Mouse (Mus musculus) hindbrain, postnatal 0 days (tissue): ENCODE results near the gene Foxm1. TPM values are rescaled to one million over a fixed set of nuclear protein-coding genes. Genes with fewer than 3 reads are reported as not detected.
"Not testable (repeated sequence)": the region's sequence is repeated elsewhere in the genome, so short reads cannot be mapped to it uniquely, and the experiment has no call there.

Experiments
- ATAC-seq: fragments of 200-750 bp; cut with Nextera tagmentation; 2 replicates; pipeline ENCODE4 v1.8.0; 2017; ENCODE audit warnings: mild to moderate bottlenecking, moderate TSS enrichment, moderate library complexity
- DNase-seq: peaks from one replicate; pipeline ENCODE4 v3.0.0-alpha.2; 2015; ENCODE audit warnings: low spot score
- H3K27ac ChIP-seq: fragments of 300-500 bp; sonication (generic); 2 replicates; pipeline ENCODE4 v1.5.1; 2014; ENCODE audit warnings: mild to moderate bottlenecking
- H3K27me3 ChIP-seq: fragments of 300-500 bp; sonication (generic); 2 replicates; pipeline ENCODE4 v1.6.1; 2014; ENCODE audit warnings: low read length, mixed read lengths; ENCODE audit not compliant: insufficient read depth
- H3K36me3 ChIP-seq: fragments of 300-500 bp; sonication (generic); 2 replicates; pipeline ENCODE4 v1.6.1; 2014; ENCODE audit warnings: low read length, mixed read lengths; ENCODE audit not compliant: insufficient read depth
- H3K4me1 ChIP-seq: fragments of 300-500 bp; sonication (generic); 2 replicates; pipeline ENCODE4 v1.6.1; 2014; ENCODE audit warnings: antibody characterized with exemption, low read length, mixed read lengths; ENCODE audit not compliant: insufficient read depth
- H3K4me2 ChIP-seq: fragments of 300-500 bp; sonication (generic); 2 replicates; pipeline ENCODE4 v1.6.1; 2014; ENCODE audit warnings: low read depth, mild to moderate bottlenecking, low read length, moderate library complexity, mixed read lengths
- H3K4me3 ChIP-seq: fragments of 300-500 bp; sonication (generic); 2 replicates; pipeline ENCODE4 v1.5.1; 2014; ENCODE audit warnings: low read length
- H3K9ac ChIP-seq: fragments of 300-500 bp; sonication (generic); replicated peaks from 2 replicates; pipeline ENCODE4 v1.6.1; 2014; ENCODE audit warnings: mild to moderate bottlenecking, low read length, moderate library complexity, mixed read lengths
- H3K9me3 ChIP-seq: fragments of 300-500 bp; sonication (generic); 2 replicates; pipeline ENCODE4 v1.6.1; 2016; ENCODE audit warnings: low read length, mixed read lengths
- CTCF ChIP-seq: IDR thresholded peaks from 2 replicates; pipeline ENCODE4 v1.5.1; 2016; ENCODE audit warnings: antibody characterized with exemption, control low read depth, low read depth
- WGBS: fragments of 180-500 bp; shearing (Covaris S2); extraction: QIAGEN DNeasy Blood & Tissue Kit; methylation state at CpG from one replicate; pipeline ENCODE4 v1.1.7; 2014; 5-methylcytosine and 5-hydroxymethylcytosine counted together
- polyA plus RNA-seq: library from polyadenylated mRNA; unstranded; fragments of >200 nt; fragmentation: Nextera tagmentation; extraction: Ambion mirVana; gene quantifications from 2 replicates; pipeline ENCODE4 v1.2.1, GENCODE M21; 2015
- total RNA-seq: library from RNA; depleted of rRNA; stranded (reverse); fragments of >200 nt; gene quantifications from 2 replicates; pipeline ENCODE4 v1.2.3, GENCODE M21; 2014

The Foxm1 gene
- total and polyA plus RNA-seq, 2 experiments from 2014 or later: 7.5 to 14.4 TPM

- H3K27ac ChIP-seq: no peak overlapping the region
- no peak for TF ChIP-seq CTCF
- no peaks in the 10 kb centered on the region for H3K9me3 ChIP-seq
- H3K27me3 ChIP-seq: no peaks in the 10 kb centered on the region
- DNase-seq (no peak), ATAC-seq (no peak)
- H3K4me1 ChIP-seq: no peaks in the 10 kb centered on the region
- no peak overlapping the region for H3K4me2 ChIP-seq
- H3K9ac ChIP-seq: no peak overlapping the region
- H3K36me3 ChIP-seq: peaks cover 5% of the 10 kb centered on the region; the same call in 1 of the 2 replicates
- H3K4me3 ChIP-seq: no peak overlapping the region
- 89% methylated on average over 5 of the region's 5 CpGs for whole genome bisulfite sequencing
Observed at GRCm38 (mm10) chr6:128370040-128370439, 7.3 kb downstream of the Foxm1 start.

DNA sequence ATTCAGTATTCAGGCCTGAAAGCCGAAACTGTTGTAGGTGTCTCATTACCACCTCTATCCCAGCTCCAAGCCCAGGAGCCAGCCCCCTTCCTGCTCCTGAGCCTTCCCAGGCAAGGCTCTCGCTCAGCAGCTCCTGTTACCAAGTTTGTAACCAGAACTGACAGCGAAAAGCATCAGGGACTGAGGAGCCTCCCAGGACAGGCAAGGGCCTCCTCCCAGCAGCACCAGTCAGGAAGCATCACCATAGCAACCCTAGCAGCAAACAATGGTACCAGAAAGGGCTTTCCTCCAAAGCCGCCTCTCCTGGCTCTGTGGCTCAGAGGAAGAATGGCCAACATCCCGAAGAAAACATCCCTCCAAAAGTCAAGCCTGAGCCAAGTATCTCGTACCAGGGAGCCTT lies 12.4 kb downstream of the Foxm1 start, which contains the start of the genes Tex52 and Gm44596:
Gene Tex52, plus strand, starts transcription at position 265 of the 400 bp plus-strand sequence.
Gene Gm44596, plus strand, starts transcription at position 312 of the 400 bp plus-strand sequence.
- Histone ChIP-seq H3K36me3 (peaks cover 5% of the 10 kb centered on the region; the same call in 1 of the 2 replicates), H3K4me1 (no peaks in the 10 kb centered on the region), H3K4me2 (no peak within 1 kb of the TSS), H3K4me3 (no peak within 1 kb of the TSS), H3K27ac (no peak within 1 kb of the TSS; the same call in 1 of the 2 replicates), H3K9me3 (no peaks in the 10 kb centered on the region), H3K9ac (no peak within 1 kb of the TSS), H3K27me3 (no peaks in the 10 kb centered on the region)
- DNase-seq: peak; percentile 61
- TF ChIP-seq CTCF: no peak
- peak; percentile 84 for ATAC-seq
- WGBS: 10% methylated on average over 6 of the region's 6 CpGs

- ATAC-seq (no peak), DNase-seq (no peak)
- no peak for TF ChIP-seq CTCF
- WGBS: 90% methylated on average over 17 of the region's 17 CpGs
- Histone ChIP-seq H3K27ac (no peak overlapping the region), H3K9ac (no peak overlapping the region), H3K27me3 (no peaks in the 10 kb centered on the region), H3K4me3 (no peak overlapping the region), H3K36me3 (no peaks in the 10 kb centered on the region), H3K9me3 (no peaks in the 10 kb centered on the region), H3K4me2 (no peak overlapping the region), H3K4me1 (no peaks in the 10 kb centered on the region)
Observed at GRCm38 (mm10) chr6:128376371-128377085, 13.8 kb downstream of the Foxm1 start.

GRCm38 (mm10) chr6:128379636-128380035 lies 16.9 kb downstream of the Foxm1 start:
- Histone ChIP-seq H3K27ac (no peak overlapping the region), H3K4me3 (no peak overlapping the region), H3K36me3 (no peaks in the 10 kb centered on the region), H3K4me1 (no peaks in the 10 kb centered on the region), H3K9me3 (no peaks in the 10 kb centered on the region), H3K4me2 (no peak overlapping the region), H3K9ac (no peak overlapping the region), H3K27me3 (no peaks in the 10 kb centered on the region)
- DNase-seq (no peak), ATAC-seq (no peak)
- TF ChIP-seq CTCF: no peak
- WGBS: 82% methylated on average over 16 of the region's 16 CpGs

DNA sequence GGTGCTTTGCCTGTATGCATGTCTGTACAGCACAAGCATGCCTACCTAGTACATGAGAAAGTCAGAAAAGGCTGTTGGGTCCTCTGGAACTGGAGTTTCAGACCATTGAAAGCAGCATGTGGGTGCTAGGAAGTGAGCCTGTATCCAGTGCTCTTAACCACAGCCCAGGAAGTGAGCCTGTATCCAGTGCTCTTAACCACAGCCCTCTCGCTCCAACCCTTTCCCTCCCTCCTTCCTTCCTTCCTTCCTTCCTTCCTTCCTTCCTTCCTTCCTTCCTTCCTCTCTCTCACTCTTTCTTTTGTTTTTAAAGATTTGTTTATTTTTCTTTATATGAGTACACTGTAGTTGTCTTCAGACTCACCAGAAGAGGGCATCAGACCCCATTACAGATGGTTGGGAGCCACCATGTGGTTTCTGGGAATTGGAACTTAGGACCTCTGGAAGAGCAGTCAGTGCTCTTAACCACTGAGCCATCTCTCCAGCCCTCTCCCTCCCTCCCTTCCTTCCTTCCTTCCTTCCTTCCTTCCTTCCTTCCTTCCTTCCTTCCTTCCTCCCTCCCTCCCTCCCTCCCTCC lies 17.9 kb downstream of the Foxm1 start:
- not testable (repeated sequence) for H3K27ac ChIP-seq, H3K4me1 ChIP-seq, H3K9ac ChIP-seq, H3K36me3 ChIP-seq, DNase-seq, H3K9me3 ChIP-seq, H3K4me2 ChIP-seq, H3K27me3 ChIP-seq, ATAC-seq, H3K4me3 ChIP-seq
- peak; percentile 37 for TF ChIP-seq CTCF
- WGBS: 82% methylated on average over 1 of the region's 1 CpGs

- no peak overlapping the region for H3K9ac ChIP-seq
- H3K4me2 ChIP-seq: no peak overlapping the region
- no peak overlapping the region for H3K27ac ChIP-seq
- H3K9me3 ChIP-seq: no peaks in the 10 kb centered on the region
- no peaks in the 10 kb centered on the region for H3K27me3 ChIP-seq
- DNase-seq (no peak), ATAC-seq (no peak)
- TF ChIP-seq CTCF: no peak
- H3K4me1 ChIP-seq: no peaks in the 10 kb centered on the region
- H3K4me3 ChIP-seq: no peak overlapping the region
- no peaks in the 10 kb centered on the region for H3K36me3 ChIP-seq
- WGBS: 80% methylated on average over 3 of the region's 3 CpGs
Observed at GRCm38 (mm10) chr6:128381254-128381653, 18.5 kb downstream of the Foxm1 start.

GRCm38 (mm10) chr6:128383752-128384151 lies 21.0 kb downstream of the Foxm1 start:
- Histone ChIP-seq H3K9ac (no peak overlapping the region), H3K27ac (no peak overlapping the region), H3K9me3 (no peaks in the 10 kb centered on the region), H3K4me1 (no peaks in the 10 kb centered on the region), H3K4me2 (no peak overlapping the region), H3K36me3 (no peaks in the 10 kb centered on the region), H3K4me3 (no peak overlapping the region), H3K27me3 (no peaks in the 10 kb centered on the region)
- 81% methylated on average over 7 of the region's 7 CpGs for WGBS
- ATAC-seq (no peak), DNase-seq (no peak)
- no peak for TF ChIP-seq CTCF
